Mouse (Mus musculus): ENCODE results near the gene Sh3bgrl3. TPM values are rescaled to one million over a fixed set of nuclear protein-coding genes. Genes with fewer than 3 reads are reported as not detected.

Gene Sh3bgrl3
- polyA plus RNA-seq, 1 experiment from 2014 or later = 395 TPM

GRCm38 (mm10) chr4:134094004-134094564 lies 34.5 kb downstream of the Sh3bgrl3 start:
- H3K4me2 ChIP-seq (ENCODE audit: low read depth, low read length) = no peak overlapping the region
- H3K4me3 ChIP-seq (ENCODE audit: low read depth, low read length) = no peak overlapping the region
- no peak overlapping the region for H3K9ac ChIP-seq (replicated peaks; ENCODE audit: low read depth, low read length)
- H3K9me3 ChIP-seq (ENCODE audit: control insufficient read depth, low read length) = no peaks in the 10 kb centered on the region
- no peaks in the 10 kb centered on the region for H3K36me3 ChIP-seq (ENCODE audit: control insufficient read depth, insufficient read depth, low read length)
- H3K4me1 ChIP-seq (ENCODE audit: control insufficient read depth, insufficient read depth, low read length) = no peaks in the 10 kb centered on the region
- WGBS = 88% methylated on average over 7 of the region's 7 CpGs
- no peaks in the 10 kb centered on the region for H3K27me3 ChIP-seq (ENCODE audit: control insufficient read depth, insufficient read depth, low read length)
- no peak overlapping the region for H3K27ac ChIP-seq (ENCODE audit: low read depth, low read length)
- ATAC-seq (ENCODE audit: low read depth) = no peak

DNA sequence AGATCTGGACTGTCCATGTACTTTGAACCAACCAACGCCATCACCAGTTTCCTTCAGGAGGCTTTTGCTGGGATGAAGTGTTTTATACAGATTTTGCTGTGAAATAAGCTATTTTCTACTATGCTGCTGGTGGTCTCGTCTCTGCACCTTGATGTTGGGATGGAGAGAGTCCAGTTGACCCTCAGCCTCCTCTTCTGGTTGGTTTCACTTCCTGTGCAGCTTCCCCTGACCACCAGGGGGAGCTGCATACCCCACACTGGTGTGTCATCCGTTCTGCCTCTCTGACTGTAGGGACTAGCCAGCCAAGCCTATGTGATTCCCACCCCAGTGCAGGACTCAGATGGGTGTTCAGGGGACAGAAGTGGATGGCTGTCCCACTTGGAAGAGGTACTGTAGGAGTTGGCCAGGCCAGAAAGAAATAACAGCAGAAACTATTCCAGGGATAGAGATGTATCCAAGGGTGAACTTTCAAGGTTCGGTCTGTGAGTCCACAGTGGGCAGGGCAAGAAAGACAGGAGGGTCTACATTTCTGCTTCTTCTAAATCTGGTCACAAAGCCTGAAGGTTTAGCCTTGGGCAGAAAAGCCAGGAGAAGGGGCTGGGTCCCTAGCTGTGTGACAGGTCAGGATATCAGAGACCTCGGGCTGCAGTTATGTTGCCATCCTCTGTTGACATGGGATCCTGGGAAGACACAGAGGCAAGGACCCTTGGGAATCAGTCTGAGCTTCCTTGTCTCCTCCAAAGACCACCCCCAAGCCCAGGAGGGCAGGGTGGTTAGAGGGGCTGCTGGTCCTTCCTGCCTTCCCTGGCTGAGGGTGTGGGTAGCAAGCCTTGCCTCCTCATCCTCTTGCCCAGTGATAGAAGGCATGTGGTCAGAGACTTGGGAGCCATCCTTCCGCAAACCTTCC lies 36.0 kb downstream of the Sh3bgrl3 start:
- ATAC-seq (ENCODE audit: low read depth) = no peak
- H3K4me2 ChIP-seq (ENCODE audit: low read depth, low read length) = no peak overlapping the region

GRCm38 (mm10) chr4:134091225-134091529 lies 37.4 kb downstream of the Sh3bgrl3 start:
- 85% methylated on average over 6 of the region's 6 CpGs for WGBS
- Histone ChIP-seq H3K9me3 (ENCODE audit: control insufficient read depth, low read length) (no peaks in the 10 kb centered on the region), H3K9ac (replicated peaks; ENCODE audit: low read depth, low read length) (no peak overlapping the region), H3K4me1 (ENCODE audit: control insufficient read depth, insufficient read depth, low read length) (no peaks in the 10 kb centered on the region), H3K4me2 (ENCODE audit: low read depth, low read length) (no peak overlapping the region), H3K27ac (ENCODE audit: low read depth, low read length) (no peak overlapping the region), H3K27me3 (ENCODE audit: control insufficient read depth, insufficient read depth, low read length) (no peaks in the 10 kb centered on the region), H3K36me3 (ENCODE audit: control insufficient read depth, insufficient read depth, low read length) (no peaks in the 10 kb centered on the region), H3K4me3 (ENCODE audit: low read depth, low read length) (no peak overlapping the region)
- no peak for ATAC-seq (ENCODE audit: low read depth)

More for the DNA sequence above, 36.0 kb downstream of the Sh3bgrl3 start:
- H3K9ac ChIP-seq (replicated peaks; ENCODE audit: low read depth, low read length) = no peak overlapping the region
- WGBS = 77% methylated on average over 6 of the region's 6 CpGs
- no peak overlapping the region for H3K4me3 ChIP-seq (ENCODE audit: low read depth, low read length)
- H3K36me3 ChIP-seq (ENCODE audit: control insufficient read depth, insufficient read depth, low read length) = no peaks in the 10 kb centered on the region
- H3K27ac ChIP-seq (ENCODE audit: low read depth, low read length) = no peak overlapping the region
- no peaks in the 10 kb centered on the region for H3K27me3 ChIP-seq (ENCODE audit: control insufficient read depth, insufficient read depth, low read length)
- no peaks in the 10 kb centered on the region for H3K4me1 ChIP-seq (ENCODE audit: control insufficient read depth, insufficient read depth, low read length)
- H3K9me3 ChIP-seq (ENCODE audit: control insufficient read depth, low read length) = no peaks in the 10 kb centered on the region

GRCm38 (mm10) chr4:134090521-134091224 lies 37.9 kb downstream of the Sh3bgrl3 start:
- H3K4me1 ChIP-seq (ENCODE audit: control insufficient read depth, insufficient read depth, low read length) = no peaks in the 10 kb centered on the region
- no peaks in the 10 kb centered on the region for H3K27me3 ChIP-seq (ENCODE audit: control insufficient read depth, insufficient read depth, low read length)
- H3K9me3 ChIP-seq (ENCODE audit: control insufficient read depth, low read length) = no peaks in the 10 kb centered on the region
- no peak overlapping the region for H3K27ac ChIP-seq (ENCODE audit: low read depth, low read length)
- H3K9ac ChIP-seq (replicated peaks; ENCODE audit: low read depth, low read length) = no peak overlapping the region
- 84% methylated on average over 16 of the region's 16 CpGs for WGBS
- no peak overlapping the region for H3K4me2 ChIP-seq (ENCODE audit: low read depth, low read length)
- no peak overlapping the region for H3K4me3 ChIP-seq (ENCODE audit: low read depth, low read length)
- no peaks in the 10 kb centered on the region for H3K36me3 ChIP-seq (ENCODE audit: control insufficient read depth, insufficient read depth, low read length)
- ATAC-seq (ENCODE audit: low read depth) = no peak

- no peak overlapping the region for H3K4me2 ChIP-seq (ENCODE audit: low read depth, low read length)
- H3K9ac ChIP-seq (replicated peaks; ENCODE audit: low read depth, low read length) = no peak overlapping the region
- 80% methylated on average over 9 of the region's 9 CpGs for WGBS
- no peaks in the 10 kb centered on the region for H3K27me3 ChIP-seq (ENCODE audit: control insufficient read depth, insufficient read depth, low read length)
- ATAC-seq (ENCODE audit: low read depth) = no peak
- no peak overlapping the region for H3K27ac ChIP-seq (ENCODE audit: low read depth, low read length)
- H3K4me3 ChIP-seq (ENCODE audit: low read depth, low read length) = no peak overlapping the region
- H3K36me3 ChIP-seq (ENCODE audit: control insufficient read depth, insufficient read depth, low read length) = no peaks in the 10 kb centered on the region
- no peaks in the 10 kb centered on the region for H3K4me1 ChIP-seq (ENCODE audit: control insufficient read depth, insufficient read depth, low read length)
- H3K9me3 ChIP-seq (ENCODE audit: control insufficient read depth, low read length) = no peaks in the 10 kb centered on the region
These were observed 39.6 kb downstream of the Sh3bgrl3 start for GRCm38 (mm10) chr4:134089029-134089428.

DNA sequence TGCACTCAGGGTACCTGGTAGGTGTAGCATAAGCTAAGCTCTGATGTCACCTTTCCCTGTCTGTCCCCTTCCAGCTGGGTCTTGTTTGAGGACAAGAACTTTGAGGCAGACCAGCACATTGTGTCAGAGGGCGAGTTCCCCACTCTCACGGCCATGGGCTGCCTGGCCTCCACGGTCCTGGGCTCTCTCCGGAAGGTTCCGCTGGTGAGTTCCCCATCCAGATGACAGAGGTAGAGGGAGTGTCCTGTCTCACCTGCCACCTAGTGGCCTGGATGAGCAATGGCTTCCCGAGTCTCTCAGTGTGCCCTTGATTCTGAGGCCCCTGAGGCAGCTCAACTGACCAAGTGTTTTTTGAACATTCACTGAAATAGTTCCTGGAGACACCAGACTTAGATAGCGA lies 41.2 kb downstream of the Sh3bgrl3 start:
- Histone ChIP-seq H3K9me3 (ENCODE audit: control insufficient read depth, low read length) (no peaks in the 10 kb centered on the region), H3K4me1 (ENCODE audit: control insufficient read depth, insufficient read depth, low read length) (no peaks in the 10 kb centered on the region), H3K4me3 (ENCODE audit: low read depth, low read length) (no peak overlapping the region), H3K27me3 (ENCODE audit: control insufficient read depth, insufficient read depth, low read length) (peaks cover 2% of the 10 kb centered on the region; the same call in 1 of the 2 replicates), H3K4me2 (ENCODE audit: low read depth, low read length) (no peak overlapping the region), H3K27ac (ENCODE audit: low read depth, low read length) (no peak overlapping the region), H3K9ac (replicated peaks; ENCODE audit: low read depth, low read length) (0 out of 2 replicates have a peak overlapping the region, but pooled peaks have one; percentile 25), H3K36me3 (ENCODE audit: control insufficient read depth, insufficient read depth, low read length) (no peaks in the 10 kb centered on the region)
- WGBS = 49% methylated on average over 7 of the region's 7 CpGs
- peak; percentile 51; the same call in 1 of the 2 replicates for ATAC-seq (ENCODE audit: low read depth)

GRCm38 (mm10) chr4:134084999-134085398 lies 43.6 kb downstream of the Sh3bgrl3 start:
- WGBS = 91% methylated on average over 4 of the region's 4 CpGs
- 0 out of 2 replicates have a peak, but pooled peaks cover 5% of the 10 kb centered on the region for H3K4me1 ChIP-seq (ENCODE audit: control insufficient read depth, insufficient read depth, low read length)
- H3K4me2 ChIP-seq (ENCODE audit: low read depth, low read length) = no peak overlapping the region
- H3K9ac ChIP-seq (replicated peaks; ENCODE audit: low read depth, low read length) = no peak overlapping the region
- peaks cover 10% of the 10 kb centered on the region for H3K27me3 ChIP-seq (ENCODE audit: control insufficient read depth, insufficient read depth, low read length)
- H3K4me3 ChIP-seq (ENCODE audit: low read depth, low read length) = no peak overlapping the region
- H3K9me3 ChIP-seq (ENCODE audit: control insufficient read depth, low read length) = no peaks in the 10 kb centered on the region
- no peak for ATAC-seq (ENCODE audit: low read depth)
- no peaks in the 10 kb centered on the region for H3K36me3 ChIP-seq (ENCODE audit: control insufficient read depth, insufficient read depth, low read length)
- no peak overlapping the region for H3K27ac ChIP-seq (ENCODE audit: low read depth, low read length)

DNA sequence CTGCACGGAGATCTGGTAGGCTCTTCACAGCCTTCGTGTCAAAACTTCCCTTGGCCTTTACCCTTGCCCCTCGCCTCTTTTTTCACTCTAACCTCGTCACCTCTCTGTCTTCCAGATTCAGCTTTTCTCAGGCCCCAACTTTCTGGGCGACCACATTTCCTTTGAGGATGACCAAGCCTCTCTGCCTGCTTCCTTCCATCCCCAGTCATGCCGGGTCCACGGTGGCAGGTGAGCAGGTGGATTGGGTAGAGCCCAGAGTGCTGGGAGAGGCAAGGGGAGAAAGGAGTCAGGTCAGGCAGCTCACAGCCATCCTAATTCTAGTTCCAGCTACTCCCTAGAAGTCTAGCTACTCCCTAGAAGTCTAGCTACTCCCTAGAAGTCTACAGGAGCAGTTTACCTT lies 46.1 kb downstream of the Sh3bgrl3 start:
- ATAC-seq (ENCODE audit: low read depth) = no peak
- Histone ChIP-seq H3K27ac (ENCODE audit: low read depth, low read length) (no peak overlapping the region), H3K4me1 (ENCODE audit: control insufficient read depth, insufficient read depth, low read length) (0 out of 2 replicates have a peak, but pooled peaks cover 5% of the 10 kb centered on the region), H3K36me3 (ENCODE audit: control insufficient read depth, insufficient read depth, low read length) (no peaks in the 10 kb centered on the region), H3K4me2 (ENCODE audit: low read depth, low read length) (peak overlapping the region; percentile 70), H3K9ac (replicated peaks; ENCODE audit: low read depth, low read length) (no peak overlapping the region), H3K27me3 (ENCODE audit: control insufficient read depth, insufficient read depth, low read length) (peaks cover 10% of the 10 kb centered on the region), H3K4me3 (ENCODE audit: low read depth, low read length) (peak overlapping the region; percentile 37), H3K9me3 (ENCODE audit: control insufficient read depth, low read length) (no peaks in the 10 kb centered on the region)
- WGBS = 10% methylated on average over 7 of the region's 7 CpGs
